Mouse (Mus musculus) testis, adult 2 months (tissue): ENCODE measurements around the gene Gm128.

Experiments
- CTCF ChIP-seq: fragments of 200-500 bp; IDR thresholded peaks from 2 replicates; pipeline ENCODE4 v1.5.1; 2012; ENCODE audit warnings: low read depth, mild to moderate bottlenecking, inconsistent platforms, low read length, moderate library complexity; ENCODE audit not compliant: control insufficient read depth, insufficient read depth, insufficient replicate concordance
- POLR2A ChIP-seq: fragments of 200-500 bp; IDR thresholded peaks from 2 replicates; pipeline ENCODE4 v1.6.1; 2012; ENCODE audit warnings: low read depth, mild to moderate bottlenecking, inconsistent platforms, low read length, moderate library complexity; ENCODE audit not compliant: control insufficient read depth

DNA sequence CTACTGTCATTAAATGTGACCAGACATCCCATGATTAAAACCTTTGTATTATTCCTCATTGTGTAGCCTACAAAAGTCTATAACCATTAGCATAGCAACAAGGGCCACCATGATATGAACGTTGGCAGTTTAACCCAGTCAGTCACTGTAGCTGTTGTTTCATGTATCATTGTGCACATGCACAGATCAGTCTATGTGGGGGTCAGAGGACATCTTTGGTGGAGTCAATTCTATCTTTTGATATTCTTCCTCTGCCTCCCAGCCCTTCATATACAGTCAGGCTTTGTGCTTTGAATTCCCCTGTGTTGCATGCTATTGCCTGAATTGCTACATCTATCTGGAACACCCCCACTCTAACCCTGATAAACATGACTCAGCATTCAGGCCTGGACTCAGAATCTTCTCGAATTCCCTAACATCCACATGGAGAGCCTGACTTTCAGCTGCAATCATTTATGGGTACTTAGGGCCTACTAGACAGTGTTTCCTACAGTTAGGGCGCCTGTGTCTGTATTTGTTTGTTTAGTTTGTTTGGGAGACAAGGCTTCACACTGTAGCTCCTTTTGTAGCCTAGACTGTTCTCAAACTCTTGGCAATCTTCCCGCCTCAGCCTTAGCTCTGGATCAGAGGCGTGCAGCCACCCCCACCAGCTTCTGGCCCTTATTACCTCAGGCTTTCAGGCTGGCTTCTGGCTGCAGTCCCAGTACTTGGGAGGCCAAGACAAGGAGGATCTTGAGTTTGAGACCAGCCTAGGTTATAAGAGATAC is 5.2 kb upstream of the Gm128 start:
- TF ChIP-seq CTCF (no peak), POLR2A (no peak)
